Mouse (Mus musculus): ENCODE data around the gene Ryr1. TPM values are rescaled to one million over a fixed set of nuclear protein-coding genes. Genes with fewer than 3 reads are reported as not detected.
"Not testable (repeated sequence)": the region's sequence is repeated elsewhere in the genome, so short reads cannot be mapped to it uniquely, and the experiment has no call there.

The Ryr1 gene
- total RNA-seq, 2 experiments from 2014 or later, result 1,331 to 1,686 TPM

- no peak for DNase-seq
Observed at GRCm38 (mm10) chr7:29146625-29147367, 21.8 kb upstream of the Ryr1 start.

DNA sequence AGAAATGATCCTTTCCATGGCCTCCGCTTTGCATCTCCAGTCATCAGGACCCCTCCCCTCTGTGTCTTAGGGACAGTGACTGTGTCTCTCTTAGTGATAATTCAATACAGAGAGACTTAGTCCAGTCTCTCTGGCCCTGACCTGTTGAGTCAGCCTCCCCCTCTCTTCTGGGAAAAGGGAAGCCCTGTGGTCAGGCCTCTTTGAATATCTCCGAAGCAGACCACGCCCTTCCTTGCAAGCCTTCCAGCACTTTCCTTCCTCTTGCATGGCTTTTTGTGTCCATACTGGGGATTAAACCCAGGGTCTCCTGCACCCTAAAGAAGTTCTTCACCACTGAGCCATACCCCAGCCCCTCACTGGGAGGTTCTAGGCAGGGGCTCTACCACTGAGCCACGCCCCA lies 19.0 kb upstream of the Ryr1 start:
- DNase-seq, result no peak

DNA sequence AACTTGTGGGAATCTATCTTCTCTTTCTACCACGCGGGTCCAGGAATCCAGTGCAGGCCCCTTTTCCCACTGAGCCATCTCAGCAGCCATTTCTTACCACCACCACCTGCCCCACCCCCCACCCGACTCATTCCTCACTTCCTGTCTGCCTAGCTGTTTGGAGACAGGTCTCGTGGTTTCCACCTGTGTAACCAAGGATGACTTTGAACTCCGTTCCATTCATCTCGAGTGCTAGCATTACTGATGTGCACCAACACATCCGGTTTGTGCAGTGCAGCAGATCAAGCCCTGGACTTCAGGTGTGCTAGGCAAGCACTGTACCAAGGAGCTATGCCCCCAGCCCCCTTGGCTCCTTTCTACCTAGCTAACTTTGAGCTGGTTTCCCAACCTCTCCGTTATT lies 16.4 kb upstream of the Ryr1 start:
- no peak for DNase-seq

DNA sequence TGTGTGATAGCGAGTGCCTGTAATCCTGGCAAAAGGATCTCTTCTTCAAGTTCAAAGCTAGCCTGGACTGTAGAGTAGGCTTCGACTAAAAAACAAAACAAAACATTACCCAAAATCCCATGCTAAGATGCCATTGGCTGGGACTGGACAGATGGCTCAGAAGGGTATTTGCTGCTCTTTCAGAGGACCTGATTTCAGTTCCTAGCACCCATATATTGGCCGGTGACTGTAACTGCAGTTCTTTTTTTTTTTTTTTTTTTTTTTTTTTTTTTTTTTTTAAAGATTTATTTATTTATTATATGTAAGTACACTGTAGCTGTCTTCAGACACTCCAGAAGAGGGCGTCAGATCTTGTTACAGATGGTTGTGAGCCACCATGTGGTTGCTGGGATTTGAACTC lies 14.3 kb upstream of the Ryr1 start:
- DNase-seq, result not testable (repeated sequence)

DNA sequence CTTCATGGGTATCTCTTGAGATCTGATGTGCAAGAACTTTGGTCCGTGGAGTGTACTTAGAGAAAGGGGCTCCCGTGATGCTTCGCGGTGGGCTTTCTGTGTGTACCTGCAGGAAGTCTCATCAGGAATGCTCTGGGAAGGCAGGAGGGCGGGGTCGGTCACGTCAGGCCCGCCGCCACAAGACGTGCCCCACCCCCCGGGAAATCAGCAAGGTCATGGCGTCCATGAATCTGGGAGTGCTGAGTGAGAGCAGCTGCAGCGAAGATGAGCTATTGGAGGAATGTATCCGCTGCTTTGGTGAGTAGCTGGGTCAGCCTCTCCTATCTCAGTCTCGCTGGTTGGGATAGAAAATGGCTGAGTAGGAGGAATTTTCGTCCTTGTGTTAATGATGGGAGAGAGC lies 12.4 kb upstream of the Ryr1 start:
- no peak for DNase-seq

- peak; percentile 42 for DNase-seq
Observed at GRCm38 (mm10) chr7:29134693-29135386, 9.9 kb upstream of the Ryr1 start, which contains the start of gene Rasgrp4. Rasgrp4 (plus strand) TSS chr7:29134851.

DNA sequence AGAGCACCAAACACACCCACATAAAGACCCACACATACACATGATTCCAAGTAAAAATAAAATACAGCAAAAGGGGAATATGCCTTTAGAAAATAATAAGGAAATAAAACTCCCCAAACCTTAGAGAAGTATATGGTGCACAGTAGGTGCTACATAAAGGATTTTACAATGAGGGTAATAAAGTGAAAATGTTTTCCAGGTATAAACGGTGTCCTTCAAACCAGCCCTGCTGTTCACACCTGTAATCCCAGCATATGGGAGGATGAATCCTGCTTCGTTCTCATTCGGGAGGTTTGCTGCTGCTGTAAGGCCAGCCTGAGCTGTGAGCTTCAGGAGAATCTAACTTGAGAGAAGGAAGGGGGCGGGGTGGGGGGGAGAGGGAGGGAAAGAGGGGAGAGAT lies 9.3 kb upstream of the Ryr1 start:
- DNase-seq, result no peak

DNA sequence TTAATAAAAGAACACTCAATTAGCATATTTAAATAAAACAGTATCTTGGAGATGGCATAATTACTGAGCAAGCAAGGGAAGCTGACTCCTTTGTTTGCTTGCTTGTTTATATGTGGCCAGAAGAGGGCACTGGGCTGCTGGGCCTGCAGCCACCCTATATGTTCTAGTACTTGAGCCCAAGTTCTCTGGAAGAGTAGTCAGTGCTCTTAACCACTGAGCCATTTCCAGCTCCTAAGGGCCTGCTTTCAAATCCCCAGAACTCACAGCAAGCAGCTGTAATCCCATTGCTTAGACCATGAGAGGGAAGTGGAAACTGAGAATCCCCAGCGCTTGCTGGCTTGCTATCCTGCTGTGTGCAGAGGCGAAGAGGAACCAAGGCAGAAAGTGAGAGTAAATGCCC lies 3.7 kb upstream of the Ryr1 start:
- DNase-seq, result no peak

DNA sequence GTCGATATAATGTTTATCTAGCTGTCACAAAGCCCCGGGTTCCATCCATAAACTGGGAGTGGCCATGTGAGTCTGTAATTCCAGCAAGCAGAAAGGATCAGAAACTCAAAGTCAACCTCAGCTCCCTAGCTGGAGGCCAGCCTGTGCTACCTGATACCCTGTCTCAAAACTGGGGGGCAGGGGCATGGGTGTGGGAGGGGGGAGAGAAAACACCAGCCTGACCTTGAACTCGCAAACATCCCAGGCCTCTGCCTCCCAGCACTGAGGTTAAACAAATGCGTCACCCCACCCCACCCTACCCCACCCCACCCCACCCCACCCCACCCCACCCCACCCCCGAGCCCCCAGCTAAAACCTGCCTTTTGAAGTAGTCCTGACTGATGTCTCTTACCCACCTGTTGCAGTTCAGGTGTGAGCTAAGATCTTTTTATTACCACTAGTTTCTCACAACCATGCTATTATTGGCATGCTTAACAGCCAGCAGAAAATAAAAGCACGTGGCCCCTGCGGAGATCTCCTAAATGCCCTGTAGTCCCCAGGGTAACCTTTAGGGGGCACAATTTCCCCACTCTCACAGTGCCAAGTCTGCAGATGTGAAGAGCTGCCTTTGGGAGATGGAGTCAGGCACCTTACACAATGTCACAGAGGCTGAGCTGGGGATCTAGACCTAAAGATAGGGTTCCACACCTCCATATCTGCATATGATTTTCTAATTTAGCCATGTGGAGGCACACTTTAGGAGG lies 1.4 kb upstream of the Ryr1 start:
- peak; percentile 72 for DNase-seq

- peak; percentile 88 for DNase-seq
Observed at GRCm38 (mm10) chr7:29123531-29124358, 1.2 kb downstream of the Ryr1 start.

DNA sequence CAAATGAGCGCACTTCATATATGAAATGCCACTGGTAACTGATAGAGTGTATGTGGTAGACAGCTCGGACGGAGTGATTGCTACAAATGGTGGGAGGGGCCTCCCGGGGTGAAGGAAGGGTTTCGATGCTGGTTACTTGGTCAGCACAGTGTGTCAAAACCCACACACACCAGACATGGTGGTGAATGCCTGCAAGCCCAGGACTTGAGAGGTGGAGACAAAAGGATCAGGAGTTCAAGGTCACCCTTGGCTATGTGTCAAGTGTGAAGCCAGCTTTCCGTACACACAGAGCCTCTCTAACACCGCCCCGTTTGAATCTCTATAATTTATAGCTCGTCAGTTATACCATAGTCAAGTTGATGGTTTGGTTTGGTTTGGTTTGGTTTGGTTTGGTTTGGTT lies 2.2 kb downstream of the Ryr1 start:
- DNase-seq, result no peak

DNA sequence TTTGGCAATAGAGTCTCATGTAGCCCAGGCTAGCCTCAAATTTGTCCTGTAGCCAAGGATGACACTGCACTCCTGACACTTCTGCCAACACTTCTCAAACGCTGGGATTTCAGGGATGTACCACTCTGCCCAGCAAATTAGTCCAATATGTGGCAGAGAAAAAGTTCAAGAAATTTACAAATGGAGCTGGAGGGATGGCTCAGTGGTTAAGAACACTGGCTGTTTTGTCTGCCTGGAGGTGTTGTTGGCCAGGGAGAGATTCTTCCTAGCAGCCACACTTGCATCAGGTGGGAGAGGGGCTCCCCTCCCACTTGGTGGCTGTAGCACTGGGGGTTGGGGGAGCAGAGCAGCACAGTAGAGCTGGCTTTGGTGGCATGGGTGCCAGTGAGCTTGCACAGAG lies 5.5 kb downstream of the Ryr1 start:
- DNase-seq, result no peak

DNA sequence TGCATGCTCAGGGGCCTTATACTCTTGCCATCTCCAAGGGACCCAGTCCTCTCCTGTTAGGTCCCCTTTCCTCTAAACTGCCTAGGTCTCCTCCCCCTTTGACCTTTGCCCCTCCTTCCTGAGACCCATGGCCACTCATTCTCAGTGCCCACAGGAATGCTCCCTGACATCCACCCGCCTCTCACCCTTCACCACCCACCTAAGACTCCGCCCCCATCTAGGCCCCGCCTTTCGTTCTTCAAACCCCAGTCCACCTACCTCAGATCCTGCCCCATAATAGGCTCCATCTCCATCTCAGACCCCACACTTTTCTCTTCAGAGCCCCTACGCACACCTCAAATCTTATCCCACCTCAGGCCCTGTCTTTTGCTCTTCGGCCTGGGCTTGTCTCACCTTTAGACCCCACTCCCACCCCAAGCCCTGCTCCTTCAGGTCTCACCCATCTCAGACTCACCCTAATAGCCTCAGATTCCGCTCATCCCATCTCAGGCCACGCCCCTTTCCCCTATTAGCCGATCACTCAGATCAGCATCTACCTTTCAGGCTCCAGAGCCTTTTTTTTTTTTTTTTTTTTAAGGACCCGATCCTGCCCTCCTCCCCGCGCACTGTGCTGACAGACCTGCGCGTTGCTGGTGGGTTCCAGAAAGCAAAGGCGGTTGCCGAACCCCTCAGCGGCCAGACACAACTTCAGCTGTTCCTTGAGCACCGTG lies 6.7 kb downstream of the Ryr1 start:
- DNase-seq, result no peak

- DNase-seq, result peak; percentile 41
Observed at GRCm38 (mm10) chr7:29108992-29109955, 15.7 kb downstream of the Ryr1 start.

GRCm38 (mm10) chr7:29101286-29102017 lies 23.5 kb downstream of the Ryr1 start:
- DNase-seq, result no peak

DNA sequence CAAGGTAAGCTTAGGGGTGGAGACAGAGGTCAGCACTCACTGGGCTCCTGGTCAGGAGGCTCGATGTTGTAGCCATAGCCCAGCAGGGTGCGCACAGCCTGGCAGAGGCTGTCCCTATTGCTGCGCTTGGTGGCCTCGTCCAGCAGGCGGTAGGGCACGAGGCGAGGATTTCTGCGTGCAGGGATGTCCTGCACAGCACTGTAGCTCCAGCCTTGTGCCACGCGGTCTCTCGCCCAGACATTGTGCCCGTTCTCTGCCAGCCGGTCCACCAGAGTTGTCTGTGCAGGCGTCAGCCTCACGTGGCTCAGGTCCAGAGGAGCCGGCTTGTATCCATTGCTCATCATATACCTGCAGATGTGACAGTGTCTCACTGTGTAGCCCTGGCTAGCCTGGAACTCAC lies 27.8 kb downstream of the Ryr1 start:
- DNase-seq, result no peak

DNA sequence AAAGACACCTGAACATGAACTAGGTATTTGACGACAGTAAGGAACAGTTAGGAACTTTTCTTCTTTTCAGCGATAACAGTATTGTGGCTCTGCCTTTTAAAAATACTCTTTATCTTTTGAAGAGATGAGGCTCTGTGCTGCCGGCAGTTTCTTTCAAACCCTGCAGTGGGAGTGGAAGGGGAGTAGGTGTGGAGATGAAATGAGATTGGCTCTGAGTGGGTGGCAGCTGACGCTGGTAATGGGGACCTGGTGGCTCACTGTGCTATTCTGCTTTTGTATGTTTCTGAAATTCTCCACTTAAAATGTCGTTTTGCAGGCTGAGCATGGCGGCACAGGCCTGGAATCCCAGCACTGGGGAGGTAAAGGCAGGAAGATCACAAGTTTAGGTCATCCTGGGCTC lies 36.2 kb downstream of the Ryr1 start:
- DNase-seq, result no peak

DNA sequence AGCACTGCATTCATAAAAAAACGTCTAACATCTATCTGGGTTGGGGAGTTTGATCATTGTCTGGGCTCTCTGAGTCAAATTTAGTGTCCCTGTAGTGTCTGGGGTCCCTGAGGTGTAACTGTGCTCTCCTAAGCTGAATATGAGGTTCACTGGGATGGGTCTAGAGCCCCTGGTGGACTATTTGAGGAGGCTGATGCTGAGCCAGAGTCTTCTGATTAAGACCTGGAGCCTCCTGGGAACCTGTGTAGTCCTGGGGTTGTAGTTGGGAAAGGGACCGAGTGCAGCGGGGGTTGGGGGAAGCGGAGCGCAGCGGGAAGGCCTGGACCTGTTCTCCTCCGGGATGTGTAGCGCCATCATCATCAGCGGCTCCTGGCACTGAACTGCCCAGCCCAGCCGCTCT lies 38.1 kb downstream of the Ryr1 start:
- DNase-seq, result no peak

DNA sequence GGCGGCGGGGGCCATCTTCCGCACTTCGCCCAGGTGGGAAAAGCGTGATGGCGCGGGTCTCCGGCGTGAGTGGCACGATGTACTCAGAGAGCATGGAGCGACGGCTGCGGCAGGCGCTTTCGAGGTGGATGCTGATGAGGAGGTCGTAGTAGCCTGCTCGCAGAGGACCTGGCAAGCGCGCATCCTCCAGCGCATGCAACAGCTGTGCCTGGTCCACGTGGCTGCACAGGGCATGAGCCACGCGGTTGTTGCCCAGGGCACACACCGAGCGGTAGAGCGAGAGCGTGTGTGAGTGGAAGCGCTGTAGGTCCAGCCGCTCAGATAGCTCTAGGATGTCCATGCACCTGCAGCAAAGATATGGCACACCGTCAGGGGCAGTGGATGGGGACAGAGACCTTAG lies 39.0 kb downstream of the Ryr1 start:
- no peak for DNase-seq

- no peak for DNase-seq
Observed at GRCm38 (mm10) chr7:29084411-29084810, 40.6 kb downstream of the Ryr1 start.
